Mouse (Mus musculus): ENCODE results near the gene Chmp1a. TPM values are rescaled to one million over a fixed set of nuclear protein-coding genes. Genes with fewer than 3 reads are reported as not detected.

Gene Chmp1a
- polyA plus RNA-seq, 1 experiment from 2014 or later = 151 TPM

DNA sequence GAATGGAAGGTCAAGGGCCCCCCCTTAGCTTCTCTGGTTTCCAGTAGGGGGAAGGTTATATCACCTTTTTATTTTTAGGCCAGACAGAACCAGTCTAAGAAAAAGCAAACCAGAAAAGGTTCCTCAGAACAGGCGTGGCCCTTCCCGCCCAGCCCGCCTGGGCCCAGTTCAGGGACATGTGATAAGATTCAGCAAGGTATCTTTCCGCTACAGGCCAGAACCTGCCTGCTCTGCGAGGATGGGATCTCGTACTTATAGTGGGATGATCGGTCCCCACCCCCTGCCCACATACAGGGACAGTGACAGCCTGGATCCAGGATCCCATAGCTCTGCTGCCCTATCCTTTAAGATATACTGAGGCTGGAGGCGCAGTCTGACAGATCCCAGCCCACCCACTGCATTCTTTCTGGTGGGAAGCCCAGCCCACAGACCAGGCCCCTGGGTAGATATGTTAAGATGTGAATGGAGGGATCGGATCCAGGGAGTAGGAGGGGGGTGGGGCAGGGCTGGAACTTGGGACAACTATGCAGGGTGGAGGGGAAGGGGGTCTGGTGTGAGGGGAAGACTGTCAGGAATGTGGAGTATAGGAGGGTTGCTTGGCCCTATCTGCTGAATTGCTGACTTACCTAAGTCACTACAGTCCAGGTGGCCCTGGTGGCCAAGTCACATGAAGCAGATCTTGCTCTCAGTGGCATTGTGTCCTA lies 56.3 kb downstream of the Chmp1a start:
- no peak for DNase-seq (ENCODE audit: low spot score)

DNA sequence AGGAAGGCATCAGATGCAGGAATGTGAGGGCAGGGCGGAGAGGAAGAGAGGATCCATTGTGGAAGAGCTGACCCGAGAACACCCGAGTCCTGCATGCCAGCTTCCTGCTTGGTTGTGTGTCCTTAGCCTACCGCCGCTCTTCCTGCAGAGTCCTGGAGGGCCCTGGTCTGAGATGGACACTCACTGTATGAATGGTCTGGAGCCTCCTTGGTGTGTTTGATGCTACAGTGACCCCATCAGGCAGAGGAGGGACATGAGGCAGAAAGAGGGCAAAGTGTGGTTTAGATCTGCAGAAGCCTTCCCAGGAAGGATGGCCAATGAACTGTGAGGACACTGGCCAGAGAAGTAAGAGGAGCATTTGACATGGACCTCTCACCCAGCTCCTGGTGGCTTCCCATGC lies 57.4 kb downstream of the Chmp1a start:
- DNase-seq (ENCODE audit: low spot score) = no peak

Other genes starting within 250 kb of the Chmp1a start
- gene Ankrd11, start 170.5 kb downstream of the Chmp1a start, polyA plus RNA-seq (2015; fragmentation: Nextera tagmentation; extraction: Ambion mirVana) = 51.4 and 78.6 TPM in 2 replicates
- gene Spg7, start 149.8 kb downstream of the Chmp1a start, polyA plus RNA-seq (2015; fragmentation: Nextera tagmentation; extraction: Ambion mirVana) = 48.2 and 49.5 TPM in 2 replicates
- gene Rpl13, start 110.4 kb downstream of the Chmp1a start, polyA plus RNA-seq (2015; fragmentation: Nextera tagmentation; extraction: Ambion mirVana) = 1,818 and 1,880 TPM in 2 replicates
- gene Cpne7, start 95.4 kb downstream of the Chmp1a start, polyA plus RNA-seq (2015; fragmentation: Nextera tagmentation; extraction: Ambion mirVana) = 0.22 and 0.31 TPM in 2 replicates
- gene Sult5a1, start 54.4 kb downstream of the Chmp1a start, polyA plus RNA-seq (2015; fragmentation: Nextera tagmentation; extraction: Ambion mirVana) = 3.7 and 3.8 TPM in 2 replicates
- gene Dpep1, start 26.5 kb downstream of the Chmp1a start, polyA plus RNA-seq (2015; fragmentation: Nextera tagmentation; extraction: Ambion mirVana) = 2.7 and 3.7 TPM in 2 replicates
- gene Spata33, start 69 bp upstream of the Chmp1a start, polyA plus RNA-seq (2015; fragmentation: Nextera tagmentation; extraction: Ambion mirVana) = 1.0 and 2.2 TPM in 2 replicates
- 18.3 and 18.6 TPM in 2 replicates for gene Cdk10, start 12.1 kb upstream of the Chmp1a start, polyA plus RNA-seq (2015; fragmentation: Nextera tagmentation; extraction: Ambion mirVana)
- 8.4 and 8.8 TPM in 2 replicates for gene Spata2l, start 23.5 kb upstream of the Chmp1a start, polyA plus RNA-seq (2015; fragmentation: Nextera tagmentation; extraction: Ambion mirVana)
- 15.8 and 18.8 TPM in 2 replicates for gene Zfp276, start 41.4 kb upstream of the Chmp1a start, polyA plus RNA-seq (2015; fragmentation: Nextera tagmentation; extraction: Ambion mirVana)
- gene Vps9d1, start 41.6 kb upstream of the Chmp1a start, polyA plus RNA-seq (2015; fragmentation: Nextera tagmentation; extraction: Ambion mirVana) = 11.5 and 12.0 TPM in 2 replicates
- 22.0 and 22.5 TPM in 2 replicates for gene Fanca, start 105.8 kb upstream of the Chmp1a start, polyA plus RNA-seq (2015; fragmentation: Nextera tagmentation; extraction: Ambion mirVana)
- gene Spire2, start 120.0 kb upstream of the Chmp1a start, polyA plus RNA-seq (2015; fragmentation: Nextera tagmentation; extraction: Ambion mirVana) = 1.3 and 1.4 TPM in 2 replicates
- gene Tcf25, start 161.0 kb upstream of the Chmp1a start, polyA plus RNA-seq (2015; fragmentation: Nextera tagmentation; extraction: Ambion mirVana) = 155 and 165 TPM in 2 replicates
- 0.28 and 0.56 TPM in 2 replicates for gene Mc1r, start 194.3 kb upstream of the Chmp1a start, polyA plus RNA-seq (2015; fragmentation: Nextera tagmentation; extraction: Ambion mirVana)
- 11.9 and 16.3 TPM in 2 replicates for gene Tubb3, start 198.7 kb upstream of the Chmp1a start, polyA plus RNA-seq (2015; fragmentation: Nextera tagmentation; extraction: Ambion mirVana)
- 21.3 and 24.0 TPM in 2 replicates for gene Def8, start 210.8 kb upstream of the Chmp1a start, polyA plus RNA-seq (2015; fragmentation: Nextera tagmentation; extraction: Ambion mirVana)